Mouse (Mus musculus): ENCODE data around the gene Mif4gd.

Mif4gd gene

DNA sequence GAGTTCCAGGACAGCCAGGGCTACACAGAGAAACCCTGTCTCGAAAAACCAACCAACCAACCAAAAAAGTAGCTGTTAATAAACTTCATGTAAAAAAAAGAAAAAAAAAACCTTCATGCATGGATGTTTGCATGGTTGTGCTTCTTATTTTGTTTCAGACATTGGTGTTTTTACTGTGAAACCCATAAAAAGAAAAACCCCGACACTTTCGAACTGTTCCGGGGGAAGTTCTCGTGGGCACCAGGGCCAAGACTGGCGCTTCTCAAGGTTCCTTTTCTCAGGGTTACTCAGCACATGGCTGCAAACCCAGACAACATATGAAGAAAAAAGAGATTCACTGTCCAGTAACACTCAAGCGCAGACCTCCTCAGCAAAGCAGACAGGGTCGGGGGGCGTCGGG is 20.1 kb upstream of the Mif4gd start:
- DNase-seq (ENCODE audit: low read depth, low spot score), result no peak

DNA sequence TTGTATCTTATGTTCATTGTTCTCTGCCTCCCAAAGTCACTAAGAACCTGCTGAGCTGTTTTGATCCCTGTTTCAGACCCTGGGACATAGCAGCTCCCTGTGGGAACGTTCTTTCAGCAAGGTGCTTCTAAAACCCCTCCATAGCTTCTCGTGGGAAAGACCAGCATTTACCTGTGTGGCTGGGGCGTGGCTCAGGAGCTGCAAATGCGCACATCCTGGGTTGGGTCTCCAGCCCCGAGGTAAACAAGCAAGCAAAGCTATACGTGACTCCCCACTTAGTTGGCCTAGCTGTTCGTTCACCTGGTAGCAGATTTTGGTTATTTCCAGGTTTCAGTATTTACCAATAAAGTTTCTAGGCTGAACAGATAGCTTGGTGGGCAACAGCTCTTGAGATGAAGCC is 19.5 kb upstream of the Mif4gd start:
- no peak for DNase-seq (ENCODE audit: low read depth, low spot score)

DNA sequence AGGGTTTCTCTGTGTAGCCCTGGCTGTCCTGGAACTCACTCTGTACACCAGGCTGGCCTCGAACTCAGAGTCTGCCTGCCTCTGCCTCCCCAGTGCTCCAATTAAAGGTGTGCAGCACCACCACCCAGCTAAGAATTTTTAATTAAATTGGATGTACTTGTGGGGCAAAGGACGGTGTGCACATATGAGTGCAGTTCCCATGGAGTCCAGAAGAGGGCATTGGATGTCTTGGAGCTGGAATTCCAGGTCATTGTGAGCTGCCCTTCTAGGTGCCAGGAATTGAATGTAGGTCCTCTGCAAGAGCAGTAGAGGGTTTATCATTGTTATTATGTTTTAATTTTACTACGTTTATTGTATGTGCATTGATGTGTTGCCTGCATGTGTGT is 18.7 kb upstream of the Mif4gd start:
- DNase-seq (ENCODE audit: low read depth, low spot score), result peak; percentile 48

DNA sequence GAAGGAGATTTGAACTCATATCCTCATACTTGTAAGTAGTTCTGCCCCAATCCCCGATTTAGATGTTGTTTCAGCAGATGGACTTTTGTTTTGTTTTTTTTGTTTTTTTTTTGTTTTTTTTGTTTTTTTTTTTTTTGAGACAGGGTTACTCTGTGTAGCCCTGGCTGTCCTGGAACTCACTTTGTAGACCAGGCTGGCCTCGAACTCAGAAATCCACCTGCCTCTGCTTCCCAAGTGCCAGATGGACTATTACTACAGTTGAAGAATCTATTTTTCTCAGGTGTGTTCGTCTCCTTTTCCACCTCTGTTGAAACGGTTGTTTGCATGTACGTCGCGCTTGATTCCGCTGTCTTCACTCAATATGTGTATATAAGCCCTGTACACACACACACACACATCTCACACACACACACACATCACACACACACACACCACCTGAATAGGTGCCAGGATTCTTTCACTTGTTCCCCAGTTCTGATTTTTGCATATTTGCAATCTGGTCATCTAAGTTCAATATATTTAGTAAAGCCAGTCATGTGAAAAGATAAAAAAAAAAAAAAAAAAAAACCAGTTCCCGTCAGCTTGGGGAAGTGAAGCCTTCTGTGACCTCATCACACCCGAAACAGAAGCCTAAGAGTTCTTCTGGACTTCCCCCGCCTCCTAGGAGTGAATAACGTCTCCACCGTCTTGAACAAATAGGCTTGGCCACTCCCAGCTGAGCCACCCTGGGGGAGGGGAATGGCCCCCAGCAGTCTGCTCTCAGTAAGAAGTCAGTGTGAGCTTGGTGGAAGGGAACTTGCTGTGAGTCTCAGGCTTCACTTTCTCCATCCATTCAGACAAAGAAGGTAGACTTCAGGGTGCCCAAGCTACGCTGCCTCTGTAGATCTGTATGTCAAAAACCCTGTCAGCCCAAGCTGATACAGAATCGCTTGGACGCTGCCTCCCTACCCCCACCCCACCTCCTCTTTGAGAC is 18.0 kb upstream of the Mif4gd start:
- DNase-seq (ENCODE audit: low read depth, low spot score), result no peak

DNA sequence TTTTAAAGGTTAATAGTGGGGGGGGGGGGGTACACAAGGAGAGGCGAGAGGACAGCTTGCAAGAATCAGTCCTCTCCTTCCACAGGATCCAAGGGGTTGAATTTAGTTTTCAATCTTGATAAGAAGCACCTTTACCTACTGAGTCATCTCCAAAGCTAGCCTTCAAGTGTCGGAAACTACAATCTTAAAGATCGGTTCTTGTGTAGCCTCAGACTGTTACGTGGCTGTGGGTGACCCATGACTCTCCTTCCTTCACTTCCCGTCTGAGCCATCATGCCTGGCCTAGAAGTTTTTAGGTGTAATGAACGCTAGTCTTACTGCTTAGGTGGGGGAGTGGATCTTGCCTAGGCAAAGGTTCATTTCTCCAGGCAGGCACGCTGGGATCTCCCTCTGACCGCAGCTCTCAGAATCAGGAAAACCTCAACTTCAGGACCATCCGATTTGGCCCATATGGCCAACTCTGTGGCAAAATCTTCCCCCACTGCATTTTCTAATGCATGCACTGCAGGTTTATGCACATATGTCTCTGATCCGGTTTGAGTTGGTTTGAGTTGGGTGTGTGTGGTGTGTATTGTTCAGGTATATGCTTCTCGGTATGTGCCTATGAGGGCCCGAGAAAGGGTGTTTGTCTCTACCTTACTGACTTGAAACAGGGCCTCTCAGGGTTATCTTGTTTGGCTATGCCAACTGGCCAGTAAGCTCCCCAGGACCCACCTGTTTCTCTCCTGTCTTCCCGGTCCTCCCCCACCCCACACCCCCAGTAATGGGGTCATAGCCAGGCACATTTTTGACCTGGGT is 17.2 kb upstream of the Mif4gd start:
- DNase-seq (ENCODE audit: low read depth, low spot score), result no peak

DNA sequence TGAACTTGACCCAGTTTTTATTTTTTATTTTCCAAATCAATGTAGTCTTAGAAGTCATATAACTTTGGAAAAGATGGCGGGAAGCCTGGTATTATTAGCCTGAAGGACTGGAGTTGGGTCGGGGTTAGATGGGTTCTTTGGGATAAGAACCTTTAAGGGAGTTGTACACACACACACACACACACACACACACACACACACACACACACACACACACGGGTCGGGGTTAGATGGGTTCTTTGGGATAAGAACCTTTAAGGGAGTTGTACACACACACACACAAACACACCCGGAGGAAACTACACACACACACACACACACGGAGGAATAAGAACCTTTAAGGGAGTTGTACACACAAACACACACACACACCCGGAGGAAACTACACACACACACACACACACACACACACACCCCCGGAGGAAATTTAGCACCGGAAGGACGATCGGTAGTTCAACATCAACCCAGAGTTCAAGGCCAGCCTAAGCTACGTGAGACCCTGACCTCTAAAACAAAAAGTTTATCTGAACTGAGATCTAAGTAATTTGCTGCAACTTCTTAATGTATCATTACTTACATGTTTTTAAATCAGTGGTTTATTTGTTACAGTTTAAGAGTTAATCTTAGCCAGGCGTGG is 15.8 kb upstream of the Mif4gd start:
- DNase-seq (ENCODE audit: low read depth, low spot score), result no peak

DNA sequence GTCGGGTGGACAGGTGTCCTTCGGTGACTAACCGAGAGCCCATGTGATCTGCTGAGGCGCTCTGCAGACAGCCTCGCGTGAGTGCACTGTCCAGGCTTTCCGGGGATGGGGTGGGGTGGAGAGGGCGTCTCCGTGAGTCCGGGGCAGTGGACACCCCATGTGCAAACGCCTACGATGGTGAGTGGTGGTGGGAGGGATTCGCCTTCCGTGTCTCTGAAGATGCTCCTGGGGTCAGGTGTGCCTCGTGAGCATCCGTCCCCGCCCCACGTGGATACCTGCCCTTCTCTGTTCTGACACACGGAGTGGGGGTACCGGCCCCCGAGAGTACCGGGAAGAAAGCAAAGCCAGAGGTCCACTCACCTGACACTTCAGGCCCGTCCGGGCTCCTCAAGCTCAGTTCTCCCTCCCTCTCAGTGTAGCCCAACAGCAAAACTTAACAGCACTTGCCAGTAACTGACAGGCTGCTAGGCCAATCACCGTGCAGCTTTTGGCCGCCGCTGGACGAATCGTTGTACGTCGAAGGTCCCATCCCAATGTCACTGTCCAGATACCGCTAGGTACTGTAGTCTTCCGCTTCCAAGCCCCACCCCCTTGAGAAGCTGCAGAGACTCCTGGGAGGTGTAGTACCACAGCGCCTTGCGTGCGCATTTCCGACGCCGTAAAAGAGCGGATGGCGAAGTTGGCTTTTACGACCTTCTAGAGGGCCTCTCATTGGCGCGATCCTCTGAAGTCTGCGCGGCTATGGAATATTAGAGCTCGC is 15.1 kb upstream of the Mif4gd start, which contains the start of gene Slc25a19:
Slc25a19 (minus strand) TSS at position 591 of the 760 bp plus-strand sequence.
- peak; percentile 99 for DNase-seq (ENCODE audit: low read depth, low spot score)

DNA sequence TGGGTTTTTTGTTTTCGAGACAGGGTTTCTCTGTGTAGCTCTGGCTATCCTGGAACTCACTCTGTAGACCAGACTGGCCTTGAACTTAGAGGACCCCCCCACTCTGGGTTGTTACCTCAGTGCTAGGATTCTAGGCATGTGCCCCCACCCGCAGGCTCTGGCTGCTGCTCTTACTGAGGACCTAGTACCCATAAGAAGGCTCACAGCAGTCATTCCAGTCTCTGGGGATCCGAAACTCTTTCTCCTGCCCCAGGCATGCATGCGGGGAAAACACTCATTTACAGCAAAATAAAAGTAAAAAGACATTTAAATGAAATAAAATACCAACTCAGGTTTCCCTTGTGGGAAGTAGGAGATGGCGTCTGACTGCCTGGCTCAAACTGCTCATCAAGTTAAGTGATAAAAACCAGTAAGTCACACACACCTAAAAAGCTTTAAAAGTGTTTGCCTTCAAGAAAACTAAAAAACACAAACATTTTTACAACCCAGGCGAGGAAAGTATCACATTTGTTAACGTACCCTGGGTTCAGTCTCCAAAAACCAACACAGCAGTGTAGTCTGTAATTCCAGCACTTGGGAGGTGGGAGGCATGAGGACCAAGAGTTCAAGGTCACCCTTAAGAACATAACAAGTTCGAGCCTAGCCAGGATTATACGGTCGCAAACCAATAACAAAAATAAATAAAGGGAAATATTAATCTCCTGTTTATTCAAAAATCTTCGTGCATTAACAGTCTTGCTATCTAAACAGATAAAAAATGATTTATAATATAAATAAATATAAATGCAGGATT is 14.3 kb upstream of the Mif4gd start:
- DNase-seq (ENCODE audit: low read depth, low spot score), result no peak

DNA sequence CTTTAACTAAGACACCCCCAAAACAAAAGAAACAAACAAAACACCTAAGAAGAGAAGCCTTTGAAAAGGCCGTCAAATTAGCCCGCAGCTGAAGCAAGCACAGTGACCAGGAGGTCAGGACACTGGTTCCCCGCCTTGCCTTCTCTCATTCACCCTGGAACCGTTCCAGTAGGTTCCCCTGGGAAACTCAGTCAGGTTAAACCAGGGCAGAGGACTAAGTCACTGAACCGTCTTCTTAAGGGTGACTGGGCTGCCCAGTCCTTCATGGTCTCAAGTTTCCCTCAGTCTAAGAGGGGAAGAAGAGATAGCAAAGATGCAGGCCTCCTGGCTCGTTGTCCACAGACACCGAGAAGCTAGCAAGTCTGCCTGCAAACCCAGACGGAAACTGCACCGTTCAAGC is 13.1 kb upstream of the Mif4gd start:
- DNase-seq (ENCODE audit: low read depth, low spot score), result no peak

DNA sequence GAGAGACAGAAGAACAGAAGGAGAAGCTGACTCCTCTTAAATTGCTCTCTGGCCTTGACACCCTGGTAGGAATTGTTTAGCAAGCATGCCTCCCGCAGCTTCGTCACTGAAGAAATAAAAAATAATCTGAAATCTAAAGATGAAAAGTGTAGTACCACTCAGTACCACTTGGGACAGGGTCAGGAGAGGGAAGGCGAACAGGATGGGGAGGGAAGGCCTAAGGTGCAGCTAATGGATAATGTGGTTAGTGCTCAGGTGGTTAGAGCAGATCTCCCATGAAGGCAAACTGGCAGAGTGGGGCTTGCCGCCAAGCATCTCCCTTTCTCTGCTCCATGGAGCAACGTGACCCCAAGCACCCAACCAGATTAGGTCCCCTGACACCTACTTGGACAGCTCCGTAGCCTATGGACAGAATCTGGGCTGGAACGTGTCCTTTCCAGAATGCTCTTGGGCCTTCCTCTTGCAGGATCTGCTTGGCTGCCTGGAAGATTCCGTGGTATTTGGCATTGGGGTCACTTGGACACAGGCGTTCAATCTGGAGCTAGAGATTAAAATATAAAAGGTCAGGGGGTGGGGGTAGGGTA is 10.8 kb upstream of the Mif4gd start:
- no peak for DNase-seq (ENCODE audit: low read depth, low spot score)

DNA sequence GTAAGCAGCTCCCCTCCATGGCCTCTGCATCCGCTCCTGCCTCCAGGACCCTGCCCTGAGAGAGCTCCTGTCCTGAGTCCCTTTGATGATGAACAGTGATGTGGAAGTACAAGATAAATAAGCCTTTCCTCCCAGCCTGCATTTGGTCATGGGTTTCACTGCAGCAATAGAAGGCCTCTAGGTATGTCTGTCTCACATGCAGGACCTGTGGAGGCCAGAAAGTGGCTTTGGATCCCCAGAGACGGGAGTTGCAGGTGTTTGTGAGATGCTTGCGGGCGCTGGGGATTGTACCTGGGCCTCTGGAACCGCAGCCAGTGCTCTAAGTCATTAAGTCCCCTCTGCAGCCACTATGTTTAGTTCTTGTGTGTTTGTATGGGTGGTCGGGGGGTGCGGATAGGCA is 7.2 kb upstream of the Mif4gd start:
- DNase-seq (ENCODE audit: low read depth, low spot score), result no peak

DNA sequence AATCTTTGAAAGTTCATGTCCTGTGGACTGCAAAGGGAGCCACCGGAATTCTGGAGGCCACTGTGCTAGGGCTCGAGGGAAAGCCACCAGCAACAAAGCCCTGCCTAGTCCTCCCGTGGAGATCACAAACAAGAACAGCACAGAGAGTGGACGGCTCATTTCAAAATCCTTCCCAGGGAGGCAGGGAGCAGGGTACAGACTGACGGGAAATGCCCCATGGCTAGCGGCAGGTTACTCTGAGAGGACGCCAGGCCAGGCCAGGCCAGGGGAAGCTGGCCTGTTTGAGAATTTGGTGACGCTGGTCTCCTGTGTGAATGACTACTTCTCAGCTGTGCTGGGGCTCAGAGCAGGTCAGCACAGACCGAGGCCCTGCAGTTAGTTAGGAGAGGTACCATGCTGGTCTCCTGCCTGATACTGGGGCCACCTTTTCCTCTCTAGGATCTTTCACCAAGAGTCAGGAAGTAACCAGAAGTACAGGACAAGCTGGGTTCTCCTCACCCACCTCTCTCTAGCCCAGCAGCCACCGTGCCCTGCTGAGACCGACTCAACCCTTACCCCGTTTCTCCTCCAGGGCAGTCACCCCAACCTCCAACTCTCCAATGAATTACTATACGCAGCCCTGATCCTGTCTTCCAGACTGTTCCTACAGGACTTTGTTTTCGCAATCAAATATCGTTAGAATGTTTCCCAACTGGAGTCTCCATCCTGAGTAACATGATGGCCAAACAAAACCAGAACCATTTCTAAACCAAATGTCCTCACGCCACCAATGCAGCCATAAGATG is 6.2 kb upstream of the Mif4gd start:
- DNase-seq (ENCODE audit: low read depth, low spot score), result no peak

DNA sequence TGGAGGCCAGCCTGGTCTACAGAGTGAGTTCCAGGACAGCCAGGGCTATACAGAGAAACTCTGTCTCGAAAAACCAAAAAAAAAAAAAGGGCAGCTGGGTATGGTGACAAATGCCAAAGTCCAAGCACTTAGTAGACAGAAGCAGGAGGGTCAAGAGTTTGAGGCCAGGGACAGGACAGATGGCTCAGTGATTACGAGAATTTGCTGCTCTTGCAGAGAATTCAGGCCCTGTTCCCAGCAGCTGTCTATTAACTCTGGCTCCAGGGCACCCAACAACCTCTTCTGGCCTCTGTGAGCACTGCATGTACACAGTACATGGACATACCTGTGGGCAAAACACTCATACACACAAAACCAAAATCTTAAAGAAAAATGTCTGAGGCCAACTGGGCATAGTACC is 5.2 kb upstream of the Mif4gd start:
- no peak for DNase-seq (ENCODE audit: low read depth, low spot score)

DNA sequence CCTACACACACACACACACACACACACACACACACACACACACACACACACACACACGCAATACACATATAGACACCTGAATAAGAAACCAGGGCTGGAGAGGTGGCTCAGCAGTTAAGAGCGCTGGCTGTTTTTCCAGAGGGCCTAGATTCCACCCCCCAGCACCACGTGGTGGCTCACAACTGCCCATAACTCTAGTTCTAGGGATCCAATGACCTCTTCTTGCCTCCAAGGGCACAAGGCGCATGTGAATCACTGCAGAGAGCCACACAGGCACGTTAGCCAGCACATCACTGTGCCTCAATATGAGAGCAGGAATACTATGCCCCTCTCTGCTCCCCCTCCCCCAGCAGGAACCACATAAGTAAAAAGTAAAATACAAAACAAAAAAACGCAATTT is 4.1 kb upstream of the Mif4gd start:
- no peak for DNase-seq (ENCODE audit: low read depth, low spot score)

DNA sequence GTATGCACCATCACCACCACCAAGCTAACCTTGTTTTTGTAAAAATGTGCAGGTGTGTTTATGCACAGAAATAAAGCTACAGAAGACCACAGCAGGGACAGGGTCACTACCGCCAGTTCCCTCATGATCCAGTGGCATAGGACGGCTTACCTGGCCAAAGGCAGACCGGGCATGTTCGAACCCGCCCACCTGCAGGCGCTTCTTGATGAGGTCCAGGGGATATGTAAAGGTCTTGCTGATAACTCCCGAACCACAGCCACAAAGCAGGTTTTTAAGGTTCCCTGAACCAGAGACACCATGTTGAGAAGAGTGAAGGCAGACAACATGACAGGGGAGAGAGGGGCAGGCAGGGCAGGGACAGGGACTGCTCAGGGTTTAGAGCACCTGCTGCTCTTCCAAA is 3.6 kb upstream of the Mif4gd start:
- DNase-seq (ENCODE audit: low read depth, low spot score), result no peak

DNA sequence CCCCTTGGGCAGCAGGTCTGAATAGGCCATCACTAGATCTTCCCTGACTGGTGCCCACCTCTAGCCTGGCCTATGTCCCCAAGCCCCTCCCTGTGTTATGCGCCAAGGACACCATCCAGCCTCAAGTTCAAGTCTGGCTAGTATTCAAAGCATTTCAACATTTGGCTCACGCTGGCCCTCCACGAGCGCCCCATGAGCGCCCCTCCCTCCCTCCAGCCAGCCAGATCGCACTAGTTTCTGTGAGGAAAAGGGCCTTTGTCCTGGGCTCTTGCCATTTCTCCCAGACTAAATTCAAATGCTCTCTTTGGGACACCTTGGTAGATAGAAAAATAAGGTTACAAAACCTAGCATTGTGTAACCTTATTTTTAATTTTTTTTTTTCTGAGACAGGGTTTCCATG is 3.1 kb upstream of the Mif4gd start:
- DNase-seq (ENCODE audit: low read depth, low spot score), result no peak

DNA sequence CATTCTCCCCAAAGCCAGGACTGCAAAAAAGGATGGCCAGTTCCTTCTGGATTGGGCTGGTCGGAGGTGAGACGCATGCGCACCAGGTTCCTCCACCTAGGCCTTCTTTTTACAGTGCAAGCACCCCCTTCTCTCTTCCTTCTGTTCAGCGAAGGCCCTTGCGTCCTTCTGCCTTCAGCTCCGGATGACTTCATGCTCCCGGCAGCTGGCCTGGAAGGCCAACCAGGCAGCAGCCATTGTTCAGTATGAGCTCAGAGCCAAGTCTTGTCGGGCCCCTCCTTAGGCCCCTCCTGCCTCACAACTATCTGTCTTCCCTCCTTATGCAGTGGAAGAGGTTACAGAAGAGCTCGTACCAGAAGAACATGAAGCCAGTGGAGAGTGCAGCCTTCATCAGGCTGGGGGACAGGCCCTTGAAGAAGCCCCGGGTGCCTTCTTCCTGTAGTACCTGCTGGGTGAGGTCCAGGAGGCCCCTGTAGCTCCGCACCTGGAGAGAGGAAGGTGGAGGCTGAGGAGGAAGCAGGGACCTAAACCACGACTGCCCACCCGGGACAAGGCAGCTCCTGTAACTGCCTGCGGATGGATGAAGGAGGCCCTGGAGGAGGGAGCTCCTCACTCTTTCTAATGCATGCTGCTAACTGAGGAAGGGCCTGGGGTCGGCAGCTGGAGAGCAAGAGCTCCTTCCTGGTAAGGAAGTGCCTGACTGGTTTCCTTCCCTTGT is 2.5 kb upstream of the Mif4gd start:
- no peak for DNase-seq (ENCODE audit: low read depth, low spot score)

DNA sequence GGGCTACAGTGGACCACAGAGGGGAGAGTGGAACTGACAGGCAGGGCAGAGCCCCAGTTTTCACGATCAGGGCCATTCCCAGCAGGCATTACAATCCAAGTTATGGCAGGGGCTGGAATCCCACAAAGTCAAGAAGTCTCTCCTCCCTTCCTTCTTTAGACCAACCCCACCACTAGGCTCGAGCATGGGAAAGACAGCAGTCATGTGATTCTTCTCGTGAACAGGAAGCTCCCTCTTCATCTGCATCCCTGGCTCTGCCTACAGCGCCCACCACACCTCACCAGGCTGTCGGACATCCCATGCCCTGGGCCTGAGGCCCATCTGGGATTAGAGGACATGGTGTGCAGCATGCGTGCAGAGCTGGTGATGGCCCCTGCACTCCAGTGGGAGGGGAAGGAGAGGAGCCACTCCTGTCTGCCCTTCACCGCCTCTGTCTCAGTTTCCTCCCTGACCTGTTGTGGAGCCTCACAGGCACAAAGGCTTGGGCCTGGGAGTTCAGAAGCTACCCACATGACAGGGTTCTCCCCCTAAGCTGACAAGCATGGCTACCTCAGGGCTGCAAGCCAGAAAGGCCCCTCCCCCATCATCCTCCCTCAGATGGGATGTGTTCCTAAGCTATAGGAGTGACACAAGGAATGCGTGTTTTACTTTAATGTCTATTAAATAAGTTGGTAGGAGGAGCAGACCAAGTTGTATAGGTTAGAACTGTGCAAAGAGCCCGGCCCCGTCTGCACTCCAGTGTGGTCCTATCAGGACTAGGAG is 1.8 kb upstream of the Mif4gd start:
- DNase-seq (ENCODE audit: low read depth, low spot score), result no peak

Measured in forelimb bud, embryonic 11.5 days (tissue).